Mouse (Mus musculus) heart, embryonic 14.5 days (tissue): ENCODE measurements at regions not wholly inside any gene's neighbourhood (a gene's known extent, or its start where the extent isn't known, plus 50 kb on each side); places are given as distances from the start of the nearest gene placed in this dataset.

ENCODE experiments used
- ATAC-seq: fragments of 200-750 bp; cut with Nextera tagmentation; 2 replicates; pipeline ENCODE4 v1.8.0; 2017; ENCODE audit warnings: low read depth, moderate TSS enrichment; ENCODE audit not compliant: insufficient number of reproducible peaks, insufficient read depth, low FRiP score
- H3K27ac ChIP-seq, 2 experiments: fragments of 200-500 bp in 1 of 2; fragments of 300-500 bp in 1 of 2; sonication (generic) in 1 of 2; replicated peaks in 1 of 2; 2 replicates each; pipeline ENCODE4 v1.5.1; 2012 to 2014; ENCODE audit warnings: low read depth in 2 of 2, low read length in 2 of 2, control low read depth in 1 of 2, mild to moderate bottlenecking in 1 of 2, mixed read lengths in 1 of 2; ENCODE audit not compliant: control insufficient read depth in 1 of 2, insufficient read depth in 1 of 2
- H3K27me3 ChIP-seq: fragments of 300-500 bp; sonication (generic); 2 replicates; pipeline ENCODE4 v1.6.1; 2014; ENCODE audit warnings: mild to moderate bottlenecking, low read length, control low read depth; ENCODE audit not compliant: control insufficient read depth, insufficient read depth
- H3K36me3 ChIP-seq: fragments of 300-500 bp; sonication (generic); 2 replicates; pipeline ENCODE4 v1.6.1; 2014; ENCODE audit warnings: mild to moderate bottlenecking, control low read depth, low read length, mixed read lengths; ENCODE audit not compliant: control insufficient read depth, insufficient read depth
- H3K4me1 ChIP-seq, 2 experiments: fragments of 200-500 bp in 1 of 2; fragments of 300-500 bp in 1 of 2; sonication (generic) in 1 of 2; 2 replicates each; pipeline ENCODE4 v1.6.1; 2012 to 2014; ENCODE audit warnings: low read length in 2 of 2, control low read depth in 1 of 2, mixed read lengths in 1 of 2; ENCODE audit not compliant: control insufficient read depth in 2 of 2, insufficient read depth in 2 of 2
- H3K4me2 ChIP-seq: fragments of 300-500 bp; sonication (generic); 2 replicates; pipeline ENCODE4 v1.6.1; 2014; ENCODE audit warnings: mild to moderate bottlenecking, low read length
- H3K4me3 ChIP-seq, 2 experiments: fragments of 200-500 bp in 1 of 2; fragments of 300-500 bp in 1 of 2; sonication (generic) in 1 of 2; 2 replicates each; pipeline ENCODE4 v1.5.1; 2012 to 2014; ENCODE audit warnings: low read length in 2 of 2, mild to moderate bottlenecking in 2 of 2, control low read depth in 1 of 2, low read depth in 1 of 2, moderate library complexity in 1 of 2; ENCODE audit not compliant: control insufficient read depth in 1 of 2, insufficient read depth in 1 of 2
- H3K9ac ChIP-seq: fragments of 300-500 bp; sonication (generic); 2 replicates; pipeline ENCODE4 v1.6.1; 2014; ENCODE audit warnings: mild to moderate bottlenecking, low read length
- H3K9me3 ChIP-seq: fragments of 300-500 bp; sonication (generic); 2 replicates; pipeline ENCODE4 v1.6.1; 2016; ENCODE audit warnings: low read length, control low read depth; ENCODE audit not compliant: control insufficient read depth
- WGBS: fragments of 180-500 bp; shearing (Covaris S2); extraction: QIAGEN DNeasy Blood & Tissue Kit; methylation state at CpG from one replicate; pipeline ENCODE4 v1.1.7; 2014; 5-methylcytosine and 5-hydroxymethylcytosine counted together

DNA sequence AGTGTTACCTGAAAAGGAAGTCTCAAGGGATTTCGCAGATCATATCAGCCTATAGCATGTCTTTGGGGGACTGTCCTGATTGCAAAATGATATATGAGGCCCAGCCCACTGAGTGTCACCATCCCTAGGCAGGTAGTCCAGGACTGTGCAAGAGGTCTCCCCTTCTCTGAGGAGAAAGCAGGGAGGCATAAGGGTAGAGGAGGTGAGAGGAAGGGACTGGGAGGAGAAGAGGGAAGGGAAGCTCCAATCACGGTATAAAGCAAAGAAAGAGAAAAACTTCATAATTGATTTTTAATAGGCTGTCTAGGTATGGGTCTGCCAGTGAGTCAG lies 291.1 kb upstream of the Map3k7 start:
- Histone ChIP-seq H3K9me3 (no peaks in the 10 kb centered on the region), H3K27ac (no peak overlapping the region), H3K9ac (no peak overlapping the region), H3K36me3 (no peaks in the 10 kb centered on the region), H3K27me3 (no peaks in the 10 kb centered on the region), H3K4me3 (no peak overlapping the region), H3K4me2 (no peak overlapping the region), H3K4me1 (no peaks in the 10 kb centered on the region)
- ATAC-seq, result no peak
- WGBS, result 86% methylated on average over 2 of the region's 2 CpGs

DNA sequence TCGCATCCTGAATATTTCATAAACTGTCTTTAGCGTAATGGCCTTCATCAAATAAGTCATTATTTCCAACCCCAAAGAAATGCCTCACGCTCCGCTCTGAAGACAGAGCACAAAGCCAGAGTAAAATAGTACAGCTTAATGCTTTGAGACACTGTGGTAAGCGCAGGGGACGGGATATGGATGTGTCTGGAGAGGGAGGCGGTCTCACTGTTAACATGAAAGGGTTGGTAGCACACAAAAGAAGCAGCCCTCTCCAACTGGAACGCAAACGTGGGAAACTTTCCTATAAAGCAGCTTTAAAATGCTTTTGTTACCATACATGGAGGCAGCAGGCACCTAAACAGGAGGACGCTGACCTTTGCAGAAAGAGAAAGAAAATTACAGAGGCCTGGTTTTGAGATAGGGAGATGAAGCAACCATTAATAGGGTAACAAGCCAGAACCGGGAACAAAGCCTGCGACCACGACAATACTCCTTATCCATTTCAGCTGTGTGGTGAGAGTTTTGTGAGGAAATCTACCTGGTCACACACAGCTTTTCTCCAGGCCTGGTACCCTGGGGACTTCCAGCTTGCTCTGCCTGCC lies 284.8 kb upstream of the Map3k7 start:
- no peaks in the 10 kb centered on the region for H3K36me3 ChIP-seq
- WGBS, result 85% methylated on average over 13 of the region's 13 CpGs
- H3K9me3 ChIP-seq, result no peaks in the 10 kb centered on the region
- no peak for ATAC-seq
- H3K27ac ChIP-seq, result no peak overlapping the region
- no peaks in the 10 kb centered on the region for H3K4me1 ChIP-seq
- no peaks in the 10 kb centered on the region for H3K27me3 ChIP-seq
- no peak overlapping the region for H3K9ac ChIP-seq
- H3K4me3 ChIP-seq, result no peak overlapping the region
- H3K4me2 ChIP-seq, result no peak overlapping the region

DNA sequence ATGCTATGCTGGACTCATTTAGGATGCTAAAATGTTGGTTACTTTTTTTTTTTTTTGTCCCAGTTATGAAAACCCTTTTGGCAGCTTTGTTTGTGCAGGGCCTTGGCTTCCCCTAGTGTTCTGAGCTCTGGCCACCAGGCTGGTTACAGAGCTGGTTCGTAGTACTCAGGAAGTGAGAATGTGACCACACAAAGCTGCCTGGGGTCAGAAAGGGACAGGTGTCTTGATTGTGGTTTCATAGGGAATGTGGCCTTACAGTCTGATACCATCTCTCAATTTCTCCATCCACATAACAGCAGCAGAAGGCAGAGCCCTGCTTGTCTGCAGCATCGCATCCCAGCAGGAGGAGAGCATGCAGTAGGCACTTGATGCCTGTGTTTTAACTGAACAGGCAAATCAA lies 282.9 kb upstream of the Map3k7 start:
- H3K4me2 ChIP-seq, result no peak overlapping the region
- H3K36me3 ChIP-seq, result no peaks in the 10 kb centered on the region
- no peak for ATAC-seq
- no peaks in the 10 kb centered on the region for H3K9me3 ChIP-seq
- H3K4me1 ChIP-seq, result no peaks in the 10 kb centered on the region
- H3K9ac ChIP-seq, result no peak overlapping the region
- 83% methylated on average over 2 of the region's 2 CpGs for whole genome bisulfite sequencing
- H3K4me3 ChIP-seq, result no peak overlapping the region
- no peaks in the 10 kb centered on the region for H3K27me3 ChIP-seq
- H3K27ac ChIP-seq, result no peak overlapping the region

DNA sequence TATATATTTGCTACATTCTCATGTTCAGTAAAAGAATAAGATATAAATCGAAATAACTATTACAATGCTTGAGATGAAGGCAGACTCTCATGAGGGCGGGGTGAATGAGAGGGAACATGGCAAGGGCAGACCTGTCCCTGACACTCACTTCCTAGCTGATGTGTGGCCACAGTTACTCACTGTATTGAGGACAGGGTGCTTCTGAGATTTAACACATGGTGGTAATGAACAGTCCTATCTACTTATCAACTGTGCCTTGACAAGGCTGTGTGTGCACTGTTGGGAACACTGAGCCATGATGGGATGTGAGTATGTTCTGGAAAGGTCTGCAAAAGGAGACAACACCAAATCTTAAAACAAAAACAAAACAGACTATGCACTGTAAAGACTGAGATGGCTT lies 274.8 kb upstream of the Map3k7 start:
- no peaks in the 10 kb centered on the region for H3K36me3 ChIP-seq
- no peaks in the 10 kb centered on the region for H3K27me3 ChIP-seq
- no peak for ATAC-seq
- H3K4me1 ChIP-seq, result no peaks in the 10 kb centered on the region
- no peak overlapping the region for H3K4me2 ChIP-seq
- no peak overlapping the region for H3K9ac ChIP-seq
- H3K9me3 ChIP-seq, result no peaks in the 10 kb centered on the region
- no peak overlapping the region for H3K4me3 ChIP-seq
- no peak overlapping the region for H3K27ac ChIP-seq
- 83% methylated on average over 2 of the region's 2 CpGs for WGBS

DNA sequence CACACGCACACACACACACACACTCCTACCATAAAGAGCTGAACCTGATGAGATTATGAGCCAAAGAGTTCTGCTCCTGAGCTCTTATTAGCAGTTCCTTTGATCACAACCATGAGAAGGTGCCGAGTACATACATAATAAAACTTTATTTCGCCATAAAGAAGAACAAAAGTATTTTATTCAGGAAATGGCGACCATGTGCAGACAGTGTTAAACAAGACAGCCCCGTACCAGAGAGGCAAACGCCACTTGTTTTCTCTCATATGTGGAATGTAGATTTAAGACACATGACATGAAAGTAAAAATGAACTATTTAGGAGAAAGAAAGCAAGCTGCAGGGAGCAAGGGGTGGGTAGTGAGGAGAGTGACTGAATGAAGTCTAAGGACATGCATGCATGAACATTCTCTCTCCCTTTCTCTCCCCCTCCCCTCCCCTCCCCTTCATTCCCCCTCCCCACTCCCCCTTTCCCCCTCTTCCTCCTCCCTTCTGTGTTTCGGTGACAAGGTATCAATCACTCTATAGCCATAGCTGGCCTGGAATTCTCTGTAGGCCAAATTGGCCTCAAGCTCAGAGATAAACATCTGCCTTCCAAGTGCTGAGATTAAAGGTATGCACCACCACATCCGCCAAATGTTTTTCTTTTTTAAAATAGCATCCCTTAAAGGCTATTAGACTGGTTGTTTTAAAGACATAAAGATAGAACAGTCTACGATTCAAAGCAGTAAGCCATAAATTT lies 266.0 kb upstream of the Map3k7 start:
- WGBS, result 72% methylated on average over 9 of the region's 9 CpGs
- Histone ChIP-seq H3K27me3 (no peaks in the 10 kb centered on the region), H3K9ac (no peak overlapping the region), H3K27ac (no peak overlapping the region), H3K4me3 (no peak overlapping the region), H3K4me2 (no peak overlapping the region), H3K36me3 (no peaks in the 10 kb centered on the region), H3K9me3 (no peaks in the 10 kb centered on the region), H3K4me1 (no peaks in the 10 kb centered on the region)
- ATAC-seq, result no peak

DNA sequence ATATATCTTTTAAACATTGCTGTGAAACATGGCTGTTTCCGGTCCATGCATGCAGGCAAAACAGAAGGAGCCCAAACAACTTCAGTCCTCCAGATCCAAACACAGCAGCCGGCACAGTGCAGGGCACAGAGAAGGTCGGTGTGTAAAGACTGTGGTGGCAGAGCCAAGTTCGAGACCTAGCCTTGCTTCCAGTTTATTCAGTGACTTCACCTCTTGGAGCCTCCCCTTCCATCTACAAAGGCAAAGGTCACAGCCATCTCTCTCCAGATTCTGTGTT lies 265.5 kb upstream of the Map3k7 start:
- ATAC-seq, result no peak
- H3K4me1 ChIP-seq, result no peaks in the 10 kb centered on the region
- H3K4me3 ChIP-seq, result no peak overlapping the region
- no peak overlapping the region for H3K27ac ChIP-seq
- H3K4me2 ChIP-seq, result no peak overlapping the region
- no peaks in the 10 kb centered on the region for H3K9me3 ChIP-seq
- no peaks in the 10 kb centered on the region for H3K36me3 ChIP-seq
- no peaks in the 10 kb centered on the region for H3K27me3 ChIP-seq
- WGBS, result 72% methylated on average over 4 of the region's 4 CpGs
- no peak overlapping the region for H3K9ac ChIP-seq

DNA sequence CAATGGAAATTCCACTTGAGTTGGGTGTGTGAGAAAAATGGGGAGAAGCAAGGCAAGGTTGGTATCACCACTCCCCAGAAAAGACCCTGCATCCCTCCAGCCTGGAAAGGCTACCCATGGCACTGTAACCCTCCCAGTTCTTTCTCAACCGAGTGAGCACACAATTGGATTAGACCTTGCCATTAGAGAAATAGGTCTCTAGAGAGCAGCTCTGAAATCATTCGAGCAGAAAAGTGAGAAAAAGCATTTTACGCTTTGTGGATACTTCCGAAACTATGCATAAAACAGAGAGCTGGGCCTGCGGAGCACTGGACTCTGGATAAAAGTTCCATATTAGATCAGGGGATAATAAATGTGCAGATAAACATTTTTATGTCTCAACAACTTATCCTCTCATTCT lies 264.6 kb upstream of the Map3k7 start:
- Histone ChIP-seq H3K9ac (no peak overlapping the region), H3K27me3 (no peaks in the 10 kb centered on the region), H3K4me3 (no peak overlapping the region), H3K9me3 (no peaks in the 10 kb centered on the region), H3K4me2 (no peak overlapping the region), H3K27ac (no peak overlapping the region), H3K36me3 (no peaks in the 10 kb centered on the region), H3K4me1 (no peaks in the 10 kb centered on the region)
- ATAC-seq, result no peak
- WGBS, result 86% methylated on average over 5 of the region's 5 CpGs

DNA sequence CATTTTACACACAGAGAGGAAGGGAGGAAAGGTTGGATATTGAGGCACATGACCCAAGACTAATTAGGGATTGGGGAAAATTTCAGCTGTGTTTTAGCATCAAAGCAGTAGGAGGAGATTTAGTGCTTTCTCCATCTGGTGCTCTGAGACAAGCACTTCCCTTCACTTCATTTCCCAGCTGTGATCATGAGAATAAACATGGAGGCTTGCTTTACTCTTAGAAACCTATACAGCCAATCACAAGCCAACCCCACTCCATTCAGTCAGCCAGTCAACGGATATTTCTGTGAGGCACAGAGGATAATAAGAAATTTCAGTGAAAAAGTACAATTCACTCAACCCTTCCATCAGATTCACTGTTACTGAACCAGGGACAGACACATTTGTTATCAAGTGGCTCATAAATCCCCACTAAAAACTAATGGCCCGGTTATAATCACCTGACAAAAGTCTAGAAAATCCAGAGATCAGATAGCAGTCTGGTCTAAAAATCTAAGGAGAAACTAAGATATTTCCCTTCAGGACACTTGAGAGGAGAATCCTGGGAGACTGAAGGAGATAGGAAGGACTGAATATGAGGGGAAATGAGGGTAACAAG lies 249.7 kb upstream of the Map3k7 start:
- H3K4me2 ChIP-seq, result no peak overlapping the region
- H3K4me1 ChIP-seq, result no peaks in the 10 kb centered on the region
- no peak overlapping the region for H3K4me3 ChIP-seq
- H3K27ac ChIP-seq, result no peak overlapping the region
- no peaks in the 10 kb centered on the region for H3K9me3 ChIP-seq
- ATAC-seq, result no peak
- WGBS, result 78% methylated on average over 2 of the region's 2 CpGs
- H3K36me3 ChIP-seq, result no peaks in the 10 kb centered on the region
- H3K9ac ChIP-seq, result no peak overlapping the region
- H3K27me3 ChIP-seq, result no peaks in the 10 kb centered on the region
